Mouse (Mus musculus): ENCODE data around the gene Setd5.

DNA sequence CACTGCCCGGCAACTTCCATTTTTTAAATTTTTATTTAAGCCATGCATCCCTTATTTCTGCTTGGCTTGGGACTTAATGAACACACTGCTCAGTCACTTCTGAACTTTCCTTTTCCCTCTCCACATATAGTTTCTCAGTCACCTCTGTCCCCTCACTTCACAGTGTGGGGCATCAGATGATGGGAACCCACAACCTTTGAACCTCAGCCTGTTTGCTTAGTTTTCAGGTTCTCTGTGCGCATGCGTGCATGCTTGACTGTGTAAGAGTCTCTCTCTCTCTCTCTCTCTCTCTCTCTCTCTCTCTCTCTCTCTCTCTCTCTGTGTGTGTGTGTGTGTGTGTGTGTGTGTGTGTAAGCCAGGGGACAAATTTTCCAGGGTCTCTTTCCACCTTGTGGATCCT lies 98.3 kb downstream of the Setd5 start:
- TF ChIP-seq CTCF (IDR thresholded peaks at IDR 0.05; ENCODE audit: borderline replicate concordance, insufficient read depth, low read length) (no peak), POLR2A (IDR thresholded peaks at IDR 0.05; ENCODE audit: low read depth, low read length) (no peak)
